Mouse (Mus musculus) ES-Bruce4 (cell line): ENCODE measurements at regions not wholly inside any gene's neighbourhood (a gene's known extent, or its start where the extent isn't known, plus 50 kb on each side); places are given as distances from the start of the nearest gene placed in this dataset.

ENCODE experiments used
- CTCF ChIP-seq: IDR thresholded peaks from one replicate; pipeline ENCODE4 v1.8.1; 2011; ENCODE audit warnings: low read depth, low read length
- POLR2A ChIP-seq: IDR thresholded peaks from one replicate; pipeline ENCODE4 v1.8.1; 2011; ENCODE audit warnings: low read length; ENCODE audit not compliant: insufficient read depth

DNA sequence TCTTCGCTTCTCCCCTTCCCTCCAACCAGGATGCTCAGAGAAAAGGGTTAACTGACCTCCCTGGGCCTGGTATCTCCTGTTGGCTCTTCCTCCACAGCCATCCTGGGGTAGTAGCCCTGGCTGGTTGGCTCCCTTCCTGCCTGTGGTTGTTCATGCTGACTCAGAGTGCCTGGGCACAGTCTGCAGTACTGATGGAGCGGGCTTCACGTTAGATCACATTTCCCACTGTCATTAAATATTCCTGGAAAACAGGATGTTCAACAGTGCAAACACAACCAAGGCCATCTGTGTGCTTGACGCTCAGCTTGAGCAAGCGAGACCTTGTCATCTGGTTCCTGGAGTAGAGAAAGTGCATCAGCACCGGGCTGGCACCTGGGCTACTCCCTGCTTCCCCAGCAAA lies 53.6 kb upstream of the Spdye4c start:
- TF ChIP-seq CTCF (no peak), POLR2A (no peak)
